In genomic region chr15:8963323-8963722, GRCm38 (mm10) we compare ENCODE assay signal across 11 mouse cellular contexts. TPM values are rescaled to one million over a fixed set of nuclear protein-coding genes. Genes with fewer than 3 reads are reported as not detected.
DNase-seq lines count a peak whose midpoint lies in the region; ATAC-seq and TF ChIP-seq lines count a peak whose summit lies in the region.
"Had no signal": no experiment of that assay in that cellular context is flagged by ENCODE, and none has a peak within 500 bp of the region (broad histone marks: within the 10 kb centered on the region; RNA-seq: fewer than 3 reads in every experiment).

No protein-coding gene starts in this region.

- no peak for DNase-seq in hindbrain, postnatal 0 days (ENCODE audit: low spot score)
- DNase-seq in hindbrain, embryonic 10.5 days (ENCODE audit: low spot score), result no peak
- DNase-seq in 3T3-L1 (ENCODE audit: low read depth, low spot score), result peak; percentile 99
- peak; percentile 84 for DNase-seq in NIH3T3 (ENCODE audit: low read depth)
- peak; percentile 61 to 69 for DNase-seq in kidney, adult 8-10 months
- no peak for DNase-seq in layer of hippocampus, adult 18-20 months (ENCODE audit: low spot score in 2 of 2)
- DNase-seq: cerebellum, adult 8-10 months had no signal

- H3K36me3 ChIP-seq in hindbrain, postnatal 0 days (ENCODE audit: insufficient read depth, low read length), result no peaks in the 10 kb centered on the region
- no peaks in the 10 kb centered on the region for H3K36me3 ChIP-seq in hindbrain, embryonic 10.5 days
- no peaks in the 10 kb centered on the region for H3K36me3 ChIP-seq in forebrain, embryonic 13.5 days (ENCODE audit: poor library complexity, severe bottlenecking)
- H3K36me3 ChIP-seq: forebrain, embryonic 12.5 days had no signal

- H3K27ac ChIP-seq in hindbrain, postnatal 0 days, result no peak overlapping the region
- no peak overlapping the region for H3K27ac ChIP-seq in hindbrain, embryonic 10.5 days
- H3K27ac ChIP-seq in forebrain, embryonic 13.5 days, result no peak overlapping the region
- H3K27ac ChIP-seq: forebrain, embryonic 12.5 days had no signal

- peak; percentile 8; the same call in 1 of the 2 replicates for TF ChIP-seq CTCF in hindbrain, postnatal 0 days (IDR thresholded peaks at IDR 0.05; ENCODE audit: low read depth)

- 76% methylated on average over 2 of the region's 2 CpGs for WGBS in hindbrain, postnatal 0 days
- whole genome bisulfite sequencing in hindbrain, embryonic 10.5 days, result 73% methylated on average over 2 of the region's 2 CpGs
- 58% methylated on average over 2 of the region's 2 CpGs for WGBS in forebrain, embryonic 13.5 days

- no peak for ATAC-seq in hindbrain, postnatal 0 days
- no peak for ATAC-seq in inflammation-experienced regulatory T-cells, adult 6 months
- no peak for ATAC-seq in forebrain, embryonic 13.5 days

- no peaks in the 10 kb centered on the region for H3K9me3 ChIP-seq in hindbrain, postnatal 0 days (ENCODE audit: low read length)
- no peaks in the 10 kb centered on the region for H3K9me3 ChIP-seq in hindbrain, embryonic 10.5 days
- H3K9me3 ChIP-seq in forebrain, embryonic 13.5 days (replicated peaks), result no peaks in the 10 kb centered on the region
- H3K9me3 ChIP-seq: forebrain, embryonic 12.5 days; megakaryocyte, embryonic 14.5 days had no signal

- no peak overlapping the region for H3K4me3 ChIP-seq in hindbrain, postnatal 0 days (ENCODE audit: low read length)
- H3K4me3 ChIP-seq in hindbrain, embryonic 10.5 days, result no peak overlapping the region
- H3K4me3 ChIP-seq in forebrain, embryonic 13.5 days, result no peak overlapping the region
- H3K4me3 ChIP-seq: forebrain, embryonic 12.5 days; megakaryocyte, embryonic 14.5 days had no signal

- H3K27me3 ChIP-seq in hindbrain, postnatal 0 days (ENCODE audit: insufficient read depth, low read length), result no peaks in the 10 kb centered on the region
- no peaks in the 10 kb centered on the region for H3K27me3 ChIP-seq in hindbrain, embryonic 10.5 days (ENCODE audit: insufficient read depth, poor library complexity, severe bottlenecking)
- no peaks in the 10 kb centered on the region for H3K27me3 ChIP-seq in forebrain, embryonic 13.5 days
- H3K27me3 ChIP-seq: forebrain, embryonic 12.5 days had no signal

- H3K4me1 ChIP-seq in hindbrain, postnatal 0 days (ENCODE audit: insufficient read depth, low read length), result no peaks in the 10 kb centered on the region
- H3K4me1 ChIP-seq in hindbrain, embryonic 10.5 days (replicated peaks), result no peaks in the 10 kb centered on the region
- H3K4me1 ChIP-seq in forebrain, embryonic 13.5 days, result peaks cover 9% of the 10 kb centered on the region; the same call in 1 of the 2 replicates
- H3K4me1 ChIP-seq: megakaryocyte, embryonic 14.5 days had no signal

- H3K9ac ChIP-seq in hindbrain, postnatal 0 days (replicated peaks; ENCODE audit: low read length), result no peak overlapping the region
- no peak overlapping the region for H3K9ac ChIP-seq in forebrain, embryonic 13.5 days
- H3K9ac ChIP-seq: forebrain, embryonic 12.5 days had no signal

- no peak overlapping the region for H3K4me2 ChIP-seq in hindbrain, postnatal 0 days (ENCODE audit: low read depth, low read length)
- H3K4me2 ChIP-seq in forebrain, embryonic 13.5 days, result no peak overlapping the region
- H3K4me2 ChIP-seq: forebrain, embryonic 12.5 days had no signal

RNA-seq across cellular contexts. Expression of gene Ranbp3l, which starts 4.4 kb away (rescaled TPM):
- 14.3 and 16.2 TPM in 2 replicates for total RNA-seq in hindbrain, postnatal 0 days (2014; rRNA removed)
- 17.9 and 18.4 TPM in 2 replicates for polyA plus RNA-seq in hindbrain, postnatal 0 days (2015; fragmentation: Nextera tagmentation; extraction: Ambion mirVana)
- polyA plus RNA-seq in hindbrain, embryonic 10.5 days (2016; fragmentation: Nextera tagmentation; extraction: Ambion mirVana), result 0.07 and 0.12 TPM in 2 replicates
- under 1 TPM in 2 of 3 experiments, not detected in 1; 0.13 to 0.26 TPM for polyA plus RNA-seq in inflammation-experienced regulatory T-cells, adult 6 months (2017; shearing (Covaris generic))
- 1 to 10 TPM; 8.0 to 8.5 TPM for total RNA-seq in layer of hippocampus, adult 18-20 months (2021)
- polyA plus RNA-seq in forebrain, embryonic 13.5 days (2015; fragmentation: Nextera tagmentation; extraction: Ambion mirVana), result 2.8 and 4.5 TPM in 2 replicates

Comparison
In these comparisons a context has a peak if more than half of its experiments do, and no peak if none do; other contexts are left out.
1. DNase-seq: peak in 3T3-L1 (single experiment), NIH3T3 (single experiment) and kidney, adult 8-10 months (2 of 2); none in hindbrain, postnatal 0 days (single experiment), hindbrain, embryonic 10.5 days (single experiment) and layer of hippocampus, adult 18-20 months (0 of 2).